Mouse (Mus musculus) kidney, embryonic 16.5 days (tissue): ENCODE measurements around the gene Xlr4c. TPM values are rescaled to one million over a fixed set of nuclear protein-coding genes. Genes with fewer than 3 reads are reported as not detected.

Source experiments
- polyA plus RNA-seq: library from polyadenylated mRNA; unstranded; fragments of >200 nt; fragmentation: Nextera tagmentation; extraction: Ambion mirVana; gene quantifications from 2 replicates; pipeline ENCODE4 v1.2.1, GENCODE M21; 2015

Xlr4c gene
- polyA plus RNA-seq, 1 experiment from 2014 or later = not detected

Other genes starting within 250 kb of the Xlr4c start
- gene Pnma5, start 206.0 kb downstream of the Xlr4c start, polyA plus RNA-seq = 0.14 TPM in 1 of 2 replicates, not detected in the other
- 0.04 and 0.10 TPM in 2 replicates for gene Pnma3, start 178.3 kb downstream of the Xlr4c start, polyA plus RNA-seq
- gene Xlr4a, start 160.7 kb downstream of the Xlr4c start, polyA plus RNA-seq = 0.54 and 0.98 TPM in 2 replicates
- 2.3 and 3.6 TPM in 2 replicates for gene Xlr3a, start 146.0 kb downstream of the Xlr4c start, polyA plus RNA-seq
- gene Gm14685, start 126.1 kb downstream of the Xlr4c start, polyA plus RNA-seq = not detected in 2 replicates
- gene Xlr5b, start 94.3 kb downstream of the Xlr4c start, polyA plus RNA-seq = not detected in 2 replicates
- not detected in 2 replicates for gene DXBay18, start 93.7 kb downstream of the Xlr4c start, polyA plus RNA-seq
- gene Spin2d, start 66.1 kb downstream of the Xlr4c start, polyA plus RNA-seq = not detected in 2 replicates
- 11.8 and 14.0 TPM in 2 replicates for gene Xlr3b, start 50.9 kb downstream of the Xlr4c start, polyA plus RNA-seq
- 0.51 and 1.1 TPM in 2 replicates for gene Xlr4b, start 28.8 kb downstream of the Xlr4c start, polyA plus RNA-seq
- 10.6 and 10.7 TPM in 2 replicates for gene F8a, start 14.8 kb downstream of the Xlr4c start, polyA plus RNA-seq
- not detected in 2 replicates for gene Xlr3c, start 22.3 kb upstream of the Xlr4c start, polyA plus RNA-seq
- gene Xlr5a, start 49.8 kb upstream of the Xlr4c start, polyA plus RNA-seq = not detected in 2 replicates
- not detected in 2 replicates for gene Xlr5c, start 49.8 kb upstream of the Xlr4c start, polyA plus RNA-seq
- gene Gm45015, start 93.7 kb upstream of the Xlr4c start, polyA plus RNA-seq = not detected in 2 replicates
- gene Zfp275, start 99.5 kb upstream of the Xlr4c start, polyA plus RNA-seq = 13.8 and 14.7 TPM in 2 replicates
- not detected in 2 replicates for gene Gm18336, start 155.6 kb upstream of the Xlr4c start, polyA plus RNA-seq
- 0.10 TPM in 1 of 2 replicates, not detected in the other for gene Zfp92, start 168.0 kb upstream of the Xlr4c start, polyA plus RNA-seq
- gene Trex2, start 192.2 kb upstream of the Xlr4c start, polyA plus RNA-seq = not detected in 2 replicates
- 64.2 and 70.0 TPM in 2 replicates for gene Haus7, start 215.9 kb upstream of the Xlr4c start, polyA plus RNA-seq
- 98.7 and 109 TPM in 2 replicates for gene Bgn, start 240.5 kb upstream of the Xlr4c start, polyA plus RNA-seq